Mouse (Mus musculus): ENCODE data around the gene Pakap. TPM values are rescaled to one million over a fixed set of nuclear protein-coding genes. Genes with fewer than 3 reads are reported as not detected.

The Pakap gene
- polyA plus RNA-seq, 1 experiment from 2014 or later = 12.6 TPM

GRCm38 (mm10) chr4:57682944-57683343, 115.0 kb downstream of the Pakap start:
- no peak overlapping the region for H3K4me2 ChIP-seq (replicated peaks)
- H3K9me3 ChIP-seq (ENCODE audit: control insufficient read depth, low read length) = no peaks in the 10 kb centered on the region
- WGBS = 89% methylated on average over 11 of the region's 11 CpGs
- H3K4me1 ChIP-seq (replicated peaks; ENCODE audit: control insufficient read depth, insufficient read depth, low read length) = 0 out of 2 replicates have a peak, but pooled peaks cover 3% of the 10 kb centered on the region
- no peaks in the 10 kb centered on the region for H3K36me3 ChIP-seq (replicated peaks; ENCODE audit: control insufficient read depth, insufficient read depth)
- H3K27me3 ChIP-seq (ENCODE audit: control insufficient read depth, insufficient read depth, low read length) = no peaks in the 10 kb centered on the region
- no peak for DNase-seq (ENCODE audit: low spot score)
- H3K4me3 ChIP-seq (replicated peaks; ENCODE audit: low read length) = no peak overlapping the region
- H3K9ac ChIP-seq = no peak overlapping the region
- no peak for ATAC-seq (ENCODE audit: low FRiP score)
- H3K27ac ChIP-seq = no peak overlapping the region

- Histone ChIP-seq H3K27ac (no peak overlapping the region), H3K9ac (no peak overlapping the region), H3K27me3 (ENCODE audit: control insufficient read depth, insufficient read depth, low read length) (no peaks in the 10 kb centered on the region), H3K4me3 (replicated peaks; ENCODE audit: low read length) (no peak overlapping the region), H3K36me3 (replicated peaks; ENCODE audit: control insufficient read depth, insufficient read depth) (no peaks in the 10 kb centered on the region), H3K4me2 (replicated peaks) (no peak overlapping the region), H3K9me3 (ENCODE audit: control insufficient read depth, low read length) (no peaks in the 10 kb centered on the region), H3K4me1 (replicated peaks; ENCODE audit: control insufficient read depth, insufficient read depth, low read length) (0 out of 2 replicates have a peak, but pooled peaks cover 3% of the 10 kb centered on the region)
- WGBS = 88% methylated on average over 12 of the region's 12 CpGs
- DNase-seq (ENCODE audit: low spot score) (no peak), ATAC-seq (ENCODE audit: low FRiP score) (no peak)
These were observed 116.8 kb downstream of the Pakap start for GRCm38 (mm10) chr4:57684676-57685215.

GRCm38 (mm10) chr4:57686736-57687135, 118.8 kb downstream of the Pakap start:
- 77% methylated on average over 3 of the region's 3 CpGs for WGBS
- Histone ChIP-seq H3K4me2 (replicated peaks) (no peak overlapping the region), H3K36me3 (replicated peaks; ENCODE audit: control insufficient read depth, insufficient read depth) (peaks cover 3% of the 10 kb centered on the region; the same call in 1 of the 2 replicates), H3K27me3 (ENCODE audit: control insufficient read depth, insufficient read depth, low read length) (no peaks in the 10 kb centered on the region), H3K27ac (no peak overlapping the region), H3K4me3 (replicated peaks; ENCODE audit: low read length) (no peak overlapping the region), H3K9me3 (ENCODE audit: control insufficient read depth, low read length) (no peaks in the 10 kb centered on the region), H3K4me1 (replicated peaks; ENCODE audit: control insufficient read depth, insufficient read depth, low read length) (0 out of 2 replicates have a peak, but pooled peaks cover 3% of the 10 kb centered on the region), H3K9ac (no peak overlapping the region)
- ATAC-seq (ENCODE audit: low FRiP score) (no peak), DNase-seq (ENCODE audit: low spot score) (no peak)

- DNase-seq (ENCODE audit: low spot score) (no peak), ATAC-seq (ENCODE audit: low FRiP score) (no peak)
These were observed 119.6 kb downstream of the Pakap start for GRCm38 (mm10) chr4:57687583-57687982.

GRCm38 (mm10) chr4:57688131-57688530, 120.2 kb downstream of the Pakap start:
- Histone ChIP-seq H3K27me3 (ENCODE audit: control insufficient read depth, insufficient read depth, low read length) (no peaks in the 10 kb centered on the region), H3K9me3 (ENCODE audit: control insufficient read depth, low read length) (no peaks in the 10 kb centered on the region), H3K4me1 (replicated peaks; ENCODE audit: control insufficient read depth, insufficient read depth, low read length) (0 out of 2 replicates have a peak, but pooled peaks cover 3% of the 10 kb centered on the region), H3K27ac (no peak overlapping the region), H3K4me2 (replicated peaks) (no peak overlapping the region), H3K36me3 (replicated peaks; ENCODE audit: control insufficient read depth, insufficient read depth) (peaks cover 4% of the 10 kb centered on the region; the same call in 1 of the 2 replicates), H3K9ac (no peak overlapping the region), H3K4me3 (replicated peaks; ENCODE audit: low read length) (no peak overlapping the region)
- DNase-seq (ENCODE audit: low spot score) (no peak), ATAC-seq (ENCODE audit: low FRiP score) (no peak)
- WGBS = 83% methylated on average over 9 of the region's 9 CpGs

More at GRCm38 (mm10) chr4:57687583-57687982, 119.6 kb downstream of the Pakap start:
- H3K27me3 ChIP-seq (ENCODE audit: control insufficient read depth, insufficient read depth, low read length) = no peaks in the 10 kb centered on the region
- H3K4me3 ChIP-seq (replicated peaks; ENCODE audit: low read length) = no peak overlapping the region
- no peak overlapping the region for H3K9ac ChIP-seq
- WGBS = 77% methylated on average over 3 of the region's 3 CpGs
- H3K9me3 ChIP-seq (ENCODE audit: control insufficient read depth, low read length) = no peaks in the 10 kb centered on the region
- peaks cover 4% of the 10 kb centered on the region; the same call in 1 of the 2 replicates for H3K36me3 ChIP-seq (replicated peaks; ENCODE audit: control insufficient read depth, insufficient read depth)
- no peak overlapping the region for H3K27ac ChIP-seq
- H3K4me1 ChIP-seq (replicated peaks; ENCODE audit: control insufficient read depth, insufficient read depth, low read length) = 0 out of 2 replicates have a peak, but pooled peaks cover 3% of the 10 kb centered on the region
- no peak overlapping the region for H3K4me2 ChIP-seq (replicated peaks)

- DNase-seq (ENCODE audit: low spot score) = no peak
- H3K27ac ChIP-seq = no peak overlapping the region
- H3K27me3 ChIP-seq (ENCODE audit: control insufficient read depth, insufficient read depth, low read length) = no peaks in the 10 kb centered on the region
- no peak overlapping the region for H3K4me2 ChIP-seq (replicated peaks)
- no peak overlapping the region for H3K4me3 ChIP-seq (replicated peaks; ENCODE audit: low read length)
- ATAC-seq (ENCODE audit: low FRiP score) = no peak
- no peaks in the 10 kb centered on the region for H3K9me3 ChIP-seq (ENCODE audit: control insufficient read depth, low read length)
- H3K4me1 ChIP-seq (replicated peaks; ENCODE audit: control insufficient read depth, insufficient read depth, low read length) = 0 out of 2 replicates have a peak, but pooled peaks cover 3% of the 10 kb centered on the region
- H3K36me3 ChIP-seq (replicated peaks; ENCODE audit: control insufficient read depth, insufficient read depth) = peaks cover 4% of the 10 kb centered on the region; the same call in 1 of the 2 replicates
- WGBS = 69% methylated on average over 6 of the region's 6 CpGs
- H3K9ac ChIP-seq = no peak overlapping the region
These were observed 122.0 kb downstream of the Pakap start for GRCm38 (mm10) chr4:57690001-57690400.

- ATAC-seq (ENCODE audit: low FRiP score) (no peak), DNase-seq (ENCODE audit: low spot score) (no peak)
- H3K4me2 ChIP-seq (replicated peaks) = no peak overlapping the region
- 23% methylated on average over 1 of the region's 1 CpGs for WGBS
- peaks cover 4% of the 10 kb centered on the region; the same call in 1 of the 2 replicates for H3K36me3 ChIP-seq (replicated peaks; ENCODE audit: control insufficient read depth, insufficient read depth)
- no peak overlapping the region for H3K4me3 ChIP-seq (replicated peaks; ENCODE audit: low read length)
- H3K4me1 ChIP-seq (replicated peaks; ENCODE audit: control insufficient read depth, insufficient read depth, low read length) = 0 out of 2 replicates have a peak, but pooled peaks cover 3% of the 10 kb centered on the region
- H3K9ac ChIP-seq = no peak overlapping the region
- H3K27ac ChIP-seq = no peak overlapping the region
- no peaks in the 10 kb centered on the region for H3K9me3 ChIP-seq (ENCODE audit: control insufficient read depth, low read length)
- no peaks in the 10 kb centered on the region for H3K27me3 ChIP-seq (ENCODE audit: control insufficient read depth, insufficient read depth, low read length)
These were observed 122.8 kb downstream of the Pakap start for GRCm38 (mm10) chr4:57690805-57691204.

- Histone ChIP-seq H3K4me2 (replicated peaks) (no peak overlapping the region), H3K27me3 (ENCODE audit: control insufficient read depth, insufficient read depth, low read length) (no peaks in the 10 kb centered on the region), H3K36me3 (replicated peaks; ENCODE audit: control insufficient read depth, insufficient read depth) (peaks cover 4% of the 10 kb centered on the region; the same call in 1 of the 2 replicates), H3K9ac (no peak overlapping the region), H3K4me1 (replicated peaks; ENCODE audit: control insufficient read depth, insufficient read depth, low read length) (no peaks in the 10 kb centered on the region), H3K27ac (no peak overlapping the region), H3K9me3 (ENCODE audit: control insufficient read depth, low read length) (no peaks in the 10 kb centered on the region), H3K4me3 (replicated peaks; ENCODE audit: low read length) (no peak overlapping the region)
- DNase-seq (ENCODE audit: low spot score) (no peak), ATAC-seq (ENCODE audit: low FRiP score) (no peak)
- WGBS = 86% methylated on average over 5 of the region's 5 CpGs
These were observed 126.6 kb downstream of the Pakap start for GRCm38 (mm10) chr4:57694356-57695136.

- Histone ChIP-seq H3K36me3 (replicated peaks; ENCODE audit: control insufficient read depth, insufficient read depth) (no peaks in the 10 kb centered on the region), H3K4me2 (replicated peaks) (no peak overlapping the region), H3K9me3 (ENCODE audit: control insufficient read depth, low read length) (no peaks in the 10 kb centered on the region), H3K4me3 (replicated peaks; ENCODE audit: low read length) (no peak overlapping the region), H3K4me1 (replicated peaks; ENCODE audit: control insufficient read depth, insufficient read depth, low read length) (no peaks in the 10 kb centered on the region), H3K9ac (no peak overlapping the region), H3K27me3 (ENCODE audit: control insufficient read depth, insufficient read depth, low read length) (no peaks in the 10 kb centered on the region), H3K27ac (no peak overlapping the region)
- DNase-seq (ENCODE audit: low spot score) (no peak), ATAC-seq (ENCODE audit: low FRiP score) (no peak)
- 96% methylated on average over 11 of the region's 11 CpGs for WGBS
These were observed 129.0 kb downstream of the Pakap start for GRCm38 (mm10) chr4:57696955-57697354.

All from hindbrain, embryonic 14.5 days (tissue).